Mouse (Mus musculus) limb, embryonic 14.5 days (tissue): ENCODE measurements around the gene Sox5. TPM values are rescaled to one million over a fixed set of nuclear protein-coding genes. Genes with fewer than 3 reads are reported as not detected.
A peak's percentile ranks its signal among the peaks of the same experiment; 100 is the strongest.

ENCODE experiments used
- ATAC-seq: fragments of 200-750 bp; cut with Nextera tagmentation; 2 replicates; pipeline ENCODE4 v1.8.0; 2017; ENCODE audit warnings: low read depth, moderate number of reproducible peaks, moderate TSS enrichment; ENCODE audit not compliant: low FRiP score
- DNase-seq: peaks from one replicate; pipeline ENCODE4 v3.0.0-alpha.2; 2015; ENCODE audit warnings: low spot score
- H3K27ac ChIP-seq: fragments of 300-500 bp; sonication (generic); replicated peaks from 2 replicates; pipeline ENCODE4 v1.5.1; 2014; ENCODE audit warnings: low read depth, mild to moderate bottlenecking, low read length, moderate library complexity, mixed read lengths
- H3K27me3 ChIP-seq: fragments of 300-500 bp; sonication (generic); 2 replicates; pipeline ENCODE4 v1.6.1; 2014; ENCODE audit warnings: low read length, mixed read lengths; ENCODE audit not compliant: control insufficient read depth, insufficient read depth
- H3K36me3 ChIP-seq: fragments of 300-500 bp; sonication (generic); 2 replicates; pipeline ENCODE4 v1.6.1; 2014; ENCODE audit warnings: mild to moderate bottlenecking, low read length, moderate library complexity, mixed read lengths; ENCODE audit not compliant: control insufficient read depth, insufficient read depth
- H3K4me1 ChIP-seq: fragments of 300-500 bp; sonication (generic); 2 replicates; pipeline ENCODE4 v1.6.1; 2014; ENCODE audit warnings: antibody characterized with exemption, low read length, mixed read lengths; ENCODE audit not compliant: control insufficient read depth, insufficient read depth
- H3K4me2 ChIP-seq: fragments of 300-500 bp; sonication (generic); replicated peaks from 2 replicates; pipeline ENCODE4 v1.6.1; 2014; ENCODE audit warnings: low read depth, mild to moderate bottlenecking, low read length, moderate library complexity; ENCODE audit not compliant: severe bottlenecking
- H3K4me3 ChIP-seq: fragments of 300-500 bp; sonication (generic); replicated peaks from 2 replicates; pipeline ENCODE4 v1.5.1; 2014; ENCODE audit warnings: low read length
- H3K9ac ChIP-seq: fragments of 300-500 bp; sonication (generic); 2 replicates; pipeline ENCODE4 v1.6.1; 2014; ENCODE audit warnings: mild to moderate bottlenecking, low read depth, low read length, moderate library complexity; ENCODE audit not compliant: severe bottlenecking
- H3K9me3 ChIP-seq: fragments of 300-500 bp; sonication (generic); 2 replicates; pipeline ENCODE4 v1.6.1; 2016; ENCODE audit warnings: low read length; ENCODE audit not compliant: control insufficient read depth
- POLR2A ChIP-seq: fragments of 200-500 bp; IDR thresholded peaks from 2 replicates; pipeline ENCODE4 v1.8.0; 2012; ENCODE audit warnings: inconsistent platforms, mild to moderate bottlenecking, moderate library complexity, borderline replicate concordance; ENCODE audit not compliant: insufficient read depth, insufficient read length; ENCODE audit errors: extremely low read depth
- WGBS: fragments of 180-500 bp; shearing (Covaris S2); extraction: QIAGEN DNeasy Blood & Tissue Kit; methylation state at CpG from one replicate; pipeline ENCODE4 v1.1.7; 2014; 5-methylcytosine and 5-hydroxymethylcytosine counted together
- polyA plus RNA-seq, 2 experiments: library from polyadenylated mRNA; depleted of rRNA in 1 of 2; stranded (reverse) in 1 of 2; unstranded in 1 of 2; fragments of >200 nt; fragmentation: Nextera tagmentation in 1 of 2; extraction: Ambion mirVana in 1 of 2; gene quantifications; 2 replicates each; pipeline versions ENCODE4 v1.2.1 to v1.2.3; 2012 to 2014

Gene Sox5
- polyA plus RNA-seq, 2 experiments = 20.6 to 32.8 TPM

- Histone ChIP-seq H3K4me1 (peaks cover 5% of the 10 kb centered on the region; the same call in 1 of the 2 replicates), H3K4me2 (no peak overlapping the region), H3K36me3 (no peaks in the 10 kb centered on the region), H3K27ac (no peak overlapping the region), H3K9ac (no peak overlapping the region), H3K4me3 (no peak overlapping the region), H3K9me3 (no peaks in the 10 kb centered on the region), H3K27me3 (no peaks in the 10 kb centered on the region)
- DNase-seq (no peak), ATAC-seq (no peak)
- 94% methylated on average over 5 of the region's 5 CpGs for WGBS
- no peak for TF ChIP-seq POLR2A
Observed at GRCm38 (mm10) chr6:144070461-144070860, 711.3 kb downstream of the Sox5 start.

- H3K9me3 ChIP-seq = no peaks in the 10 kb centered on the region
- no peak for TF ChIP-seq POLR2A
- H3K4me3 ChIP-seq = no peak overlapping the region
- H3K27me3 ChIP-seq = no peaks in the 10 kb centered on the region
- H3K9ac ChIP-seq = no peak overlapping the region
- ATAC-seq (no peak), DNase-seq (no peak)
- H3K4me1 ChIP-seq = no peaks in the 10 kb centered on the region
- no peaks in the 10 kb centered on the region for H3K36me3 ChIP-seq
- 74% methylated on average over 7 of the region's 7 CpGs for WGBS
- H3K27ac ChIP-seq = no peak overlapping the region
- no peak overlapping the region for H3K4me2 ChIP-seq
Observed at GRCm38 (mm10) chr6:144067491-144067890, 714.3 kb downstream of the Sox5 start.

- Histone ChIP-seq H3K27ac (no peak overlapping the region), H3K9me3 (no peaks in the 10 kb centered on the region), H3K27me3 (no peaks in the 10 kb centered on the region), H3K4me3 (no peak overlapping the region), H3K9ac (no peak overlapping the region), H3K4me1 (peaks cover under 1% of the 10 kb centered on the region; the same call in 1 of the 2 replicates), H3K36me3 (no peaks in the 10 kb centered on the region), H3K4me2 (no peak overlapping the region)
- ATAC-seq = no peak
- WGBS = 95% methylated on average over 8 of the region's 8 CpGs
- no peak for TF ChIP-seq POLR2A
- no peak for DNase-seq
Observed at GRCm38 (mm10) chr6:144062428-144062827, 719.3 kb downstream of the Sox5 start.

- Histone ChIP-seq H3K4me1 (peaks cover 7% of the 10 kb centered on the region), H3K9me3 (no peaks in the 10 kb centered on the region), H3K27ac (no peak overlapping the region), H3K4me2 (no peak overlapping the region), H3K9ac (no peak overlapping the region), H3K4me3 (no peak overlapping the region), H3K27me3 (no peaks in the 10 kb centered on the region), H3K36me3 (no peaks in the 10 kb centered on the region)
- WGBS = 83% methylated on average over 8 of the region's 8 CpGs
- DNase-seq (no peak), ATAC-seq (no peak)
- TF ChIP-seq POLR2A = no peak
Observed at GRCm38 (mm10) chr6:144061814-144062213, 720.0 kb downstream of the Sox5 start.

- peaks cover 23% of the 10 kb centered on the region for H3K4me1 ChIP-seq
- H3K9ac ChIP-seq = no peak overlapping the region
- WGBS = 77% methylated on average over 14 of the region's 14 CpGs
- DNase-seq (no peak), ATAC-seq (no peak)
- no peak overlapping the region for H3K4me2 ChIP-seq
- no peaks in the 10 kb centered on the region for H3K9me3 ChIP-seq
- H3K36me3 ChIP-seq = no peaks in the 10 kb centered on the region
- peak overlapping the region; percentile 92 for H3K27ac ChIP-seq
- H3K27me3 ChIP-seq = no peaks in the 10 kb centered on the region
- no peak overlapping the region for H3K4me3 ChIP-seq
- no peak for TF ChIP-seq POLR2A
Observed at GRCm38 (mm10) chr6:144057098-144057632, 724.6 kb downstream of the Sox5 start.
